Mouse (Mus musculus): ENCODE results near the gene Ttc24. TPM values are rescaled to one million over a fixed set of nuclear protein-coding genes. Genes with fewer than 3 reads are reported as not detected.

The Ttc24 gene
- total RNA-seq, 1 experiment: not detected

GRCm38 (mm10) chr3:88121164-88122131 lies 43.3 kb upstream of the Ttc24 start:
- H3K4me3 ChIP-seq (ENCODE audit: insufficient read depth in 1 of 2, low read depth in 1 of 2, low read length in 2 of 2, poor library complexity in 1 of 2, severe bottlenecking in 1 of 2): no peak overlapping the region
- H3K9ac ChIP-seq (ENCODE audit: insufficient read depth, low read depth, low read length, poor library complexity, severe bottlenecking): no peak overlapping the region
- no peaks in the 10 kb centered on the region for H3K4me1 ChIP-seq (ENCODE audit: control insufficient read depth in 2 of 2, insufficient read depth in 2 of 2, low read length in 2 of 2, poor library complexity in 1 of 2)
- in situ Hi-C loops (cut with MboI; ENCODE audit: low sequenced_read_pairs in 2 of 2, unreplicated experiment in 2 of 2): no loop called here
- no peak for DNase-seq (ENCODE audit: low read depth, low spot score)
- H3K9me3 ChIP-seq (ENCODE audit: control insufficient read depth, insufficient read depth, low read depth, low read length): no peaks in the 10 kb centered on the region
- TF ChIP-seq CHD2 (IDR thresholded peaks at IDR 0.05; ENCODE audit: low read depth, low read length) (no peak), ZC3H11A (IDR thresholded peaks at IDR 0.05; ENCODE audit: borderline replicate concordance, low read depth, low read length) (no peak), HCFC1 (IDR thresholded peaks at IDR 0.05; ENCODE audit: borderline replicate concordance, insufficient read depth, low read length) (no peak), MAFK (IDR thresholded peaks at IDR 0.05; ENCODE audit: insufficient read depth, low read depth, low read length) (no peak), ZNF384 (IDR thresholded peaks at IDR 0.05; ENCODE audit: low read depth, low read length) (no peak)
- H3K36me3 ChIP-seq (ENCODE audit: control insufficient read depth, insufficient read depth, low read length, poor library complexity, severe bottlenecking): peaks cover 21% of the 10 kb centered on the region
- no peak overlapping the region for H3K27ac ChIP-seq (ENCODE audit: insufficient read depth, low read depth, low read length, poor library complexity, severe bottlenecking)

- Histone ChIP-seq H3K9ac (ENCODE audit: insufficient read depth, low read depth, low read length, poor library complexity, severe bottlenecking) (no peak overlapping the region), H3K36me3 (ENCODE audit: control insufficient read depth, insufficient read depth, low read length, poor library complexity, severe bottlenecking) (peaks cover 28% of the 10 kb centered on the region), H3K4me3 (ENCODE audit: insufficient read depth in 1 of 2, low read depth in 1 of 2, low read length in 2 of 2, poor library complexity in 1 of 2, severe bottlenecking in 1 of 2) (peak overlapping the region in 1 of 2 experiments; percentile 7; a peak in 1 of 4 replicates), H3K9me3 (ENCODE audit: control insufficient read depth, insufficient read depth, low read depth, low read length) (no peaks in the 10 kb centered on the region), H3K27ac (ENCODE audit: insufficient read depth, low read depth, low read length, poor library complexity, severe bottlenecking) (no peak overlapping the region), H3K4me1 (ENCODE audit: control insufficient read depth in 2 of 2, insufficient read depth in 2 of 2, low read length in 2 of 2, poor library complexity in 1 of 2) (no peaks in the 10 kb centered on the region)
- DNase-seq (ENCODE audit: low read depth, low spot score): no peak
- TF ChIP-seq ZC3H11A (IDR thresholded peaks at IDR 0.05; ENCODE audit: borderline replicate concordance, low read depth, low read length): no peak
- no peak for TF ChIP-seq HCFC1 (IDR thresholded peaks at IDR 0.05; ENCODE audit: borderline replicate concordance, insufficient read depth, low read length)
- TF ChIP-seq CHD2 (IDR thresholded peaks at IDR 0.05; ENCODE audit: low read depth, low read length): no peak
- no peak for TF ChIP-seq ZNF384 (IDR thresholded peaks at IDR 0.05; ENCODE audit: low read depth, low read length)
- no peak for TF ChIP-seq MAFK (IDR thresholded peaks at IDR 0.05; ENCODE audit: insufficient read depth, low read depth, low read length)
- in situ Hi-C loops (cut with MboI; ENCODE audit: low sequenced_read_pairs in 2 of 2, unreplicated experiment in 2 of 2): no loop called here
Observed at GRCm38 (mm10) chr3:88120117-88120651, 42.1 kb upstream of the Ttc24 start.

GRCm38 (mm10) chr3:88114396-88114795 lies 36.3 kb upstream of the Ttc24 start:
- Histone ChIP-seq H3K36me3 (ENCODE audit: control insufficient read depth, insufficient read depth, low read length, poor library complexity, severe bottlenecking) (peaks cover 75% of the 10 kb centered on the region), H3K9me3 (ENCODE audit: control insufficient read depth, insufficient read depth, low read depth, low read length) (no peaks in the 10 kb centered on the region), H3K9ac (ENCODE audit: insufficient read depth, low read depth, low read length, poor library complexity, severe bottlenecking) (no peak overlapping the region), H3K4me1 (ENCODE audit: control insufficient read depth in 2 of 2, insufficient read depth in 2 of 2, low read length in 2 of 2, poor library complexity in 1 of 2) (no peaks in the 10 kb centered on the region), H3K27ac (ENCODE audit: insufficient read depth, low read depth, low read length, poor library complexity, severe bottlenecking) (no peak overlapping the region), H3K4me3 (ENCODE audit: insufficient read depth in 1 of 2, low read depth in 1 of 2, low read length in 2 of 2, poor library complexity in 1 of 2, severe bottlenecking in 1 of 2) (no peak overlapping the region)
- no peak for DNase-seq (ENCODE audit: low read depth, low spot score)
- TF ChIP-seq MAFK (IDR thresholded peaks at IDR 0.05; ENCODE audit: insufficient read depth, low read depth, low read length) (no peak), CHD2 (IDR thresholded peaks at IDR 0.05; ENCODE audit: low read depth, low read length) (no peak), ZC3H11A (IDR thresholded peaks at IDR 0.05; ENCODE audit: borderline replicate concordance, low read depth, low read length) (no peak), ZNF384 (IDR thresholded peaks at IDR 0.05; ENCODE audit: low read depth, low read length) (no peak), HCFC1 (IDR thresholded peaks at IDR 0.05; ENCODE audit: borderline replicate concordance, insufficient read depth, low read length) (no peak)
- in situ Hi-C loops (cut with MboI; ENCODE audit: low sequenced_read_pairs in 2 of 2, unreplicated experiment in 2 of 2): no loop called here

GRCm38 (mm10) chr3:88109126-88109525 lies 31.0 kb upstream of the Ttc24 start:
- H3K27ac ChIP-seq (ENCODE audit: insufficient read depth, low read depth, low read length, poor library complexity, severe bottlenecking): no peak overlapping the region
- in situ Hi-C loops (cut with MboI; ENCODE audit: low sequenced_read_pairs in 2 of 2, unreplicated experiment in 2 of 2): no loop called here
- no peak overlapping the region for H3K9ac ChIP-seq (ENCODE audit: insufficient read depth, low read depth, low read length, poor library complexity, severe bottlenecking)
- H3K4me3 ChIP-seq (ENCODE audit: insufficient read depth in 1 of 2, low read depth in 1 of 2, low read length in 2 of 2, poor library complexity in 1 of 2, severe bottlenecking in 1 of 2): no peak overlapping the region
- no peak for DNase-seq (ENCODE audit: low read depth, low spot score)
- no peaks in the 10 kb centered on the region for H3K9me3 ChIP-seq (ENCODE audit: control insufficient read depth, insufficient read depth, low read depth, low read length)
- TF ChIP-seq ZC3H11A (IDR thresholded peaks at IDR 0.05; ENCODE audit: borderline replicate concordance, low read depth, low read length) (no peak), CHD2 (IDR thresholded peaks at IDR 0.05; ENCODE audit: low read depth, low read length) (no peak), ZNF384 (IDR thresholded peaks at IDR 0.05; ENCODE audit: low read depth, low read length) (no peak), MAFK (IDR thresholded peaks at IDR 0.05; ENCODE audit: insufficient read depth, low read depth, low read length) (no peak), HCFC1 (IDR thresholded peaks at IDR 0.05; ENCODE audit: borderline replicate concordance, insufficient read depth, low read length) (no peak)
- H3K36me3 ChIP-seq (ENCODE audit: control insufficient read depth, insufficient read depth, low read length, poor library complexity, severe bottlenecking): peaks cover 78% of the 10 kb centered on the region
- H3K4me1 ChIP-seq (ENCODE audit: control insufficient read depth in 2 of 2, insufficient read depth in 2 of 2, low read length in 2 of 2, poor library complexity in 1 of 2): no peaks in the 10 kb centered on the region
